Mouse (Mus musculus) ES-Bruce4 (cell line): ENCODE measurements at regions not wholly inside any gene's neighbourhood (a gene's known extent, or its start where the extent isn't known, plus 50 kb on each side); places are given as distances from the start of the nearest gene placed in this dataset.

Source experiments
- CTCF ChIP-seq: IDR thresholded peaks from one replicate; pipeline ENCODE4 v1.8.1; 2011; ENCODE audit warnings: low read depth, low read length
- POLR2A ChIP-seq: IDR thresholded peaks from one replicate; pipeline ENCODE4 v1.8.1; 2011; ENCODE audit warnings: low read length; ENCODE audit not compliant: insufficient read depth

DNA sequence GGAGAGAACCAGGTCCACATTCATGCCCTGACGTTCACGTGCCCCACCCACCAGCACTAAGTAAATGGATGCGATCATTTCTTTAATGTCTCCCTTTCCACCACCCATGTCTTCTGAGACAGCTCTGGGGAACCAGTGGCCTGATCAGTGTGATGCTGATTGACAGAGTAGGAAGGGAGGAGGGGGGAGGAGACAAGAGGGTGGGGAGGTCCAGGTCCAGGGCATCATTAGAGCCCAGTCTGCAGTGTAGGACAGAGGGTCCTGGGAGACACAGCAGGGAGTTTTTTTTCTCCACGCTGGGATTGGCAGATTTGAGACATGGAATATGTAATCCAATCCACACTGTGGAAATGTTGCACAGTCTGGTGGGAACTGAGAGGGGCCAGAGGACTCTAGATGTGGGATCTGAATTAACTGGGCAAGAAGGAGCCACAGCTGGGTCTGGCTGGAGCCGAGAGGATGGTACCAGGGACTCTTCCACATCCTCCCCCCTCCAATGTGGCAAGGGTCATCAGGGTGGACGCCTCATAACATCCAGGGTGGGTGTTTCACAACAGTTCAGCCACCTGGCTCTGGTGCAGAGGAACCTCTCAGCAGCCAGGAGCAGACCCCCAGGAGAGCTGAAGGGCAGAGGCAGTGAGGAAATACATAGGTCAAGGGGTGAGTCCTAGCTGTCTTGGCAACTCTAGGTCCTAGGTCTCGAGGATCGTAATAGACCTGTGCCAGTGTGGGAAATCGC lies 89.3 kb upstream of the 1700021F07Rik start:
- TF ChIP-seq CTCF (no peak), POLR2A (no peak)
